8 mouse cellular contexts compared by ENCODE assay signal in genomic region chr1:92895089-92895488, GRCm38 (mm10). TPM values are rescaled to one million over a fixed set of nuclear protein-coding genes. Genes with fewer than 3 reads are reported as not detected.
DNase-seq lines count a peak whose midpoint lies in the region; ATAC-seq and TF ChIP-seq lines count a peak whose summit lies in the region.

No protein-coding gene starts in this region.

- ATAC-seq in activated CD4-positive, CD25-positive, alpha-beta regulatory T cell, adult 4 months = peak; percentile 49
- 0 out of 2 replicates have a peak, but pooled peaks have one; percentile 37 for ATAC-seq in limb, embryonic 12.5 days (ENCODE audit: insufficient number of reproducible peaks, insufficient read depth, low FRiP score, low TSS enrichment, low read depth)
- 0 out of 2 replicates have a peak, but pooled peaks have one; percentile 67 for ATAC-seq in neural tube, embryonic 11.5 days (ENCODE audit: insufficient read depth, low FRiP score, low TSS enrichment)
- ATAC-seq in stomach, embryonic 14.5 days (ENCODE audit: insufficient number of reproducible peaks, insufficient read depth, low FRiP score, low read depth) = 0 out of 2 replicates have a peak, but pooled peaks have one; percentile 18

- 17% methylated on average over 3 of the region's 3 CpGs for WGBS in kidney, adult 2 months
- WGBS in limb, embryonic 12.5 days = 12% methylated on average over 3 of the region's 3 CpGs
- WGBS in neural tube, embryonic 11.5 days = 13% methylated on average over 3 of the region's 3 CpGs
- WGBS in stomach, embryonic 14.5 days = 10% methylated on average over 3 of the region's 3 CpGs

- H3K4me3 ChIP-seq in cortical plate, adult 2 months (ENCODE audit: insufficient read depth, low read length) = no peak overlapping the region
- no peak overlapping the region for H3K4me3 ChIP-seq in kidney, adult 2 months (ENCODE audit: insufficient read depth, low read depth, low read length)
- no peak overlapping the region for H3K4me3 ChIP-seq in limb, embryonic 12.5 days (replicated peaks)
- H3K4me3 ChIP-seq in neural tube, embryonic 11.5 days (ENCODE audit: low read depth, low read length) = no peak overlapping the region
- no peak overlapping the region for H3K4me3 ChIP-seq in stomach, embryonic 14.5 days (ENCODE audit: low read depth, low read length)

- no peaks in the 10 kb centered on the region for H3K9me3 ChIP-seq in limb, embryonic 12.5 days
- H3K9me3 ChIP-seq in neural tube, embryonic 11.5 days (ENCODE audit: control insufficient read depth, low read length) = no peaks in the 10 kb centered on the region
- H3K9me3 ChIP-seq in stomach, embryonic 14.5 days (ENCODE audit: control insufficient read depth, low read depth, low read length) = no peaks in the 10 kb centered on the region

- no peak overlapping the region for H3K4me2 ChIP-seq in limb, embryonic 12.5 days
- H3K4me2 ChIP-seq in neural tube, embryonic 11.5 days (ENCODE audit: low read depth) = no peak overlapping the region
- no peak overlapping the region for H3K4me2 ChIP-seq in stomach, embryonic 14.5 days (replicated peaks; ENCODE audit: low read depth, low read length)

- no peak overlapping the region for H3K27ac ChIP-seq in cortical plate, adult 2 months (ENCODE audit: insufficient read depth, low read length)
- H3K27ac ChIP-seq in kidney, adult 2 months (ENCODE audit: insufficient read depth, low read depth, low read length) = no peak overlapping the region
- H3K27ac ChIP-seq in limb, embryonic 12.5 days = no peak overlapping the region
- H3K27ac ChIP-seq in neural tube, embryonic 11.5 days (ENCODE audit: low read depth, low read length) = no peak overlapping the region
- no peak overlapping the region for H3K27ac ChIP-seq in stomach, embryonic 14.5 days (ENCODE audit: low read length)

- no peaks in the 10 kb centered on the region for H3K4me1 ChIP-seq in cortical plate, adult 2 months (ENCODE audit: control insufficient read depth, insufficient read depth, low read length)
- no peaks in the 10 kb centered on the region for H3K4me1 ChIP-seq in kidney, adult 2 months (ENCODE audit: control insufficient read depth, insufficient read depth, low read length)
- H3K4me1 ChIP-seq in limb, embryonic 12.5 days (replicated peaks) = no peaks in the 10 kb centered on the region
- no peaks in the 10 kb centered on the region for H3K4me1 ChIP-seq in neural tube, embryonic 11.5 days (ENCODE audit: control insufficient read depth, insufficient read depth, low read length)
- no peaks in the 10 kb centered on the region for H3K4me1 ChIP-seq in stomach, embryonic 14.5 days (ENCODE audit: control insufficient read depth, insufficient read depth, low read length)

- no peaks in the 10 kb centered on the region for H3K27me3 ChIP-seq in kidney, adult 2 months (replicated peaks; ENCODE audit: control insufficient read depth, insufficient read depth, low read length)
- H3K27me3 ChIP-seq in limb, embryonic 12.5 days = peaks cover 5% of the 10 kb centered on the region; the same call in 1 of the 2 replicates
- no peaks in the 10 kb centered on the region for H3K27me3 ChIP-seq in neural tube, embryonic 11.5 days (ENCODE audit: control insufficient read depth, insufficient read depth, low read length)
- H3K27me3 ChIP-seq in stomach, embryonic 14.5 days (ENCODE audit: control insufficient read depth, insufficient read depth, low read length) = no peaks in the 10 kb centered on the region

- H3K36me3 ChIP-seq in kidney, adult 2 months (ENCODE audit: control insufficient read depth, insufficient read depth, low read length) = no peaks in the 10 kb centered on the region
- H3K36me3 ChIP-seq in limb, embryonic 12.5 days = no peaks in the 10 kb centered on the region
- no peaks in the 10 kb centered on the region for H3K36me3 ChIP-seq in neural tube, embryonic 11.5 days (ENCODE audit: control insufficient read depth, insufficient read depth, low read length)
- no peaks in the 10 kb centered on the region for H3K36me3 ChIP-seq in stomach, embryonic 14.5 days (ENCODE audit: control insufficient read depth, insufficient read depth, low read length)

- peak; percentile 89 for TF ChIP-seq CTCF in cortical plate, adult 2 months (IDR thresholded peaks at IDR 0.05; ENCODE audit: extremely low read depth, insufficient read depth, low read length)
- peak; percentile 88 for TF ChIP-seq CTCF in kidney, adult 2 months (conservative IDR thresholded peaks at IDR 0.05; ENCODE audit: insufficient read depth, insufficient read length, low read depth, low read length)

- H3K9ac ChIP-seq in limb, embryonic 12.5 days (replicated peaks) = no peak overlapping the region
- no peak overlapping the region for H3K9ac ChIP-seq in neural tube, embryonic 11.5 days (ENCODE audit: low read length)
- no peak overlapping the region for H3K9ac ChIP-seq in stomach, embryonic 14.5 days (replicated peaks; ENCODE audit: low read depth, low read length)

- TF ChIP-seq POLR2A in cortical plate, adult 2 months (IDR thresholded peaks at IDR 0.05; ENCODE audit: extremely low read depth, insufficient read depth, low read length) = no peak
- no peak for TF ChIP-seq POLR2A in kidney, adult 2 months (IDR thresholded peaks at IDR 0.05; ENCODE audit: low read depth, low read length)

- DNase-seq in 3T3-L1 (ENCODE audit: low read depth, low spot score) = peak; percentile 86
- DNase-seq in gastrocnemius, adult 8-10 months (ENCODE audit: low spot score in 2 of 2) = peak; percentile 63 to 67
- peak; percentile 75 for DNase-seq in kidney, adult 2 months
- peak; percentile 85 for DNase-seq in neural tube, embryonic 11.5 days (ENCODE audit: low spot score)

RNA-seq across cellular contexts. Expression of gene Ankmy1, which starts 7.6 kb away (rescaled TPM):
- polyA plus RNA-seq in activated CD4-positive, CD25-positive, alpha-beta regulatory T cell, adult 4 months (2017; shearing (Covaris generic)) = 1 to 10 TPM in 1 of 2 experiments, under 1 TPM in 1; 0.47 to 1.1 TPM
- polyA plus RNA-seq in cortical plate, adult 2 months (2012; rRNA removed) = 0.23 and 0.25 TPM in 2 replicates
- total RNA-seq in gastrocnemius, adult 8-10 months (2022) = under 1 TPM in 1 of 4 experiments, not detected in 3; 0.17 TPM
- polyA plus RNA-seq in kidney, adult 2 months (2012; rRNA removed) = 0.65 and 0.75 TPM in 2 replicates
- polyA plus RNA-seq in limb, embryonic 12.5 days (2016; fragmentation: Nextera tagmentation; extraction: Ambion mirVana) = 0.40 and 0.55 TPM in 2 replicates
- 0.23 and 0.62 TPM in 2 replicates for polyA plus RNA-seq in neural tube, embryonic 11.5 days (2014; fragmentation: Nextera tagmentation; extraction: Ambion mirVana)
- 1.1 and 1.2 TPM in 2 replicates for polyA plus RNA-seq in stomach, embryonic 14.5 days (2014; fragmentation: Nextera tagmentation; extraction: Ambion mirVana)

RNA-seq across cellular contexts. Expression of gene Dusp28, which starts 11.7 kb away (rescaled TPM):
- polyA plus RNA-seq in activated CD4-positive, CD25-positive, alpha-beta regulatory T cell, adult 4 months (2017; shearing (Covaris generic)) = 1 to 10 TPM; 4.3 TPM
- 52.9 and 55.3 TPM in 2 replicates for polyA plus RNA-seq in cortical plate, adult 2 months (2012; rRNA removed)
- 10 to 100 TPM; 26.2 to 30.7 (median 27.3) TPM for total RNA-seq in gastrocnemius, adult 8-10 months (2022)
- polyA plus RNA-seq in kidney, adult 2 months (2012; rRNA removed) = 36.6 and 42.6 TPM in 2 replicates
- 9.6 and 10.8 TPM in 2 replicates for polyA plus RNA-seq in limb, embryonic 12.5 days (2016; fragmentation: Nextera tagmentation; extraction: Ambion mirVana)
- polyA plus RNA-seq in neural tube, embryonic 11.5 days (2014; fragmentation: Nextera tagmentation; extraction: Ambion mirVana) = 8.6 and 9.4 TPM in 2 replicates
- 9.6 and 12.1 TPM in 2 replicates for polyA plus RNA-seq in stomach, embryonic 14.5 days (2014; fragmentation: Nextera tagmentation; extraction: Ambion mirVana)

RNA-seq across cellular contexts. Expression of gene Rnpepl1, which starts 15.5 kb away (rescaled TPM):
- 10 to 100 TPM; 23.3 to 25.3 TPM for polyA plus RNA-seq in activated CD4-positive, CD25-positive, alpha-beta regulatory T cell, adult 4 months (2017; shearing (Covaris generic))
- polyA plus RNA-seq in cortical plate, adult 2 months (2012; rRNA removed) = 38.5 and 41.1 TPM in 2 replicates
- total RNA-seq in gastrocnemius, adult 8-10 months (2022) = 10 to 100 TPM; 62.6 to 75.8 (median 72.8) TPM
- polyA plus RNA-seq in kidney, adult 2 months (2012; rRNA removed) = 161 and 199 TPM in 2 replicates
- 37.9 and 38.1 TPM in 2 replicates for polyA plus RNA-seq in limb, embryonic 12.5 days (2016; fragmentation: Nextera tagmentation; extraction: Ambion mirVana)
- 22.3 and 25.6 TPM in 2 replicates for polyA plus RNA-seq in neural tube, embryonic 11.5 days (2014; fragmentation: Nextera tagmentation; extraction: Ambion mirVana)
- 29.4 and 29.7 TPM in 2 replicates for polyA plus RNA-seq in stomach, embryonic 14.5 days (2014; fragmentation: Nextera tagmentation; extraction: Ambion mirVana)

RNA-seq across cellular contexts. Expression of gene Capn10, which starts 39.1 kb away (rescaled TPM):
- polyA plus RNA-seq in activated CD4-positive, CD25-positive, alpha-beta regulatory T cell, adult 4 months (2017; shearing (Covaris generic)) = 1 to 10 TPM; 4.0 to 8.0 TPM
- 40.0 and 42.0 TPM in 2 replicates for polyA plus RNA-seq in cortical plate, adult 2 months (2012; rRNA removed)
- 1 to 10 TPM; 4.4 to 6.1 (median 5.0) TPM for total RNA-seq in gastrocnemius, adult 8-10 months (2022)
- polyA plus RNA-seq in kidney, adult 2 months (2012; rRNA removed) = 38.9 and 46.2 TPM in 2 replicates
- 39.6 and 40.2 TPM in 2 replicates for polyA plus RNA-seq in limb, embryonic 12.5 days (2016; fragmentation: Nextera tagmentation; extraction: Ambion mirVana)
- 39.2 and 43.4 TPM in 2 replicates for polyA plus RNA-seq in neural tube, embryonic 11.5 days (2014; fragmentation: Nextera tagmentation; extraction: Ambion mirVana)
- 28.3 and 30.4 TPM in 2 replicates for polyA plus RNA-seq in stomach, embryonic 14.5 days (2014; fragmentation: Nextera tagmentation; extraction: Ambion mirVana)

RNA-seq across cellular contexts. Expression of gene Gpr35, which starts 55.6 kb away (rescaled TPM):
- polyA plus RNA-seq in activated CD4-positive, CD25-positive, alpha-beta regulatory T cell, adult 4 months (2017; shearing (Covaris generic)) = under 1 TPM; 0.21 to 0.61 TPM
- polyA plus RNA-seq in cortical plate, adult 2 months (2012; rRNA removed) = 0.21 and 0.26 TPM in 2 replicates
- total RNA-seq in gastrocnemius, adult 8-10 months (2022) = under 1 TPM in 2 of 4 experiments, not detected in 2; 0.13 to 0.29 TPM
- polyA plus RNA-seq in kidney, adult 2 months (2012; rRNA removed) = 1.3 and 1.9 TPM in 2 replicates
- 0.08 and 0.20 TPM in 2 replicates for polyA plus RNA-seq in limb, embryonic 12.5 days (2016; fragmentation: Nextera tagmentation; extraction: Ambion mirVana)
- polyA plus RNA-seq in neural tube, embryonic 11.5 days (2014; fragmentation: Nextera tagmentation; extraction: Ambion mirVana) = 0.13 and 0.55 TPM in 2 replicates
- 7.7 and 9.5 TPM in 2 replicates for polyA plus RNA-seq in stomach, embryonic 14.5 days (2014; fragmentation: Nextera tagmentation; extraction: Ambion mirVana)
